Mouse (Mus musculus) cerebellum, adult 11-12 months (tissue): ENCODE measurements around the gene Tprg.

Experiments
- DNase-seq: peaks from one replicate; pipeline ENCODE4 v3.0.0; 2022

Gene Tprg

GRCm38 (mm10) chr16:25426261-25426660 is 139.6 kb downstream of the Tprg start:
- no peak for DNase-seq

GRCm38 (mm10) chr16:25440039-25440438 is 153.4 kb downstream of the Tprg start:
- DNase-seq: no peak

- DNase-seq: no peak
Observed at GRCm38 (mm10) chr16:25445580-25445979, 159.0 kb downstream of the Tprg start.

GRCm38 (mm10) chr16:25451511-25451910 is 164.9 kb downstream of the Tprg start:
- DNase-seq: no peak

DNA sequence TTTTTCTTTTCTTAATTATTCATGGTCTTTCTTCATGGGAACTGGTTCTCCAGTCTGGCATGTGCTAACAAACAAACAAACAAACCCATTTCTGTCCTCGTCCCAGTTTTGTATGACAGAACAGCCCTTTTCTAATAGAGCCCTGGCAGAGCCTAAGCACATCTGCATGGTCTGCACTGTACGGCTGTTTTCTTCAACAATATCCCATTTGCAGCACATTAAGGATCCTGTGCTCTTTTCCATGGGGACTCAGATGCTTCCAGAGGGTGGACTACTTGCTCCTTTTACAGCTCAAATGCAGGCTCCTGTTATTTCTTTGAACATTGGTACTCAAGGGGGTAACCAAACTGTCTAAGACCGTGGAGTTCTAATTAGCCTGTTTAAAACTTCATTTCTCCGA is 178.1 kb downstream of the Tprg start:
- DNase-seq: no peak

DNA sequence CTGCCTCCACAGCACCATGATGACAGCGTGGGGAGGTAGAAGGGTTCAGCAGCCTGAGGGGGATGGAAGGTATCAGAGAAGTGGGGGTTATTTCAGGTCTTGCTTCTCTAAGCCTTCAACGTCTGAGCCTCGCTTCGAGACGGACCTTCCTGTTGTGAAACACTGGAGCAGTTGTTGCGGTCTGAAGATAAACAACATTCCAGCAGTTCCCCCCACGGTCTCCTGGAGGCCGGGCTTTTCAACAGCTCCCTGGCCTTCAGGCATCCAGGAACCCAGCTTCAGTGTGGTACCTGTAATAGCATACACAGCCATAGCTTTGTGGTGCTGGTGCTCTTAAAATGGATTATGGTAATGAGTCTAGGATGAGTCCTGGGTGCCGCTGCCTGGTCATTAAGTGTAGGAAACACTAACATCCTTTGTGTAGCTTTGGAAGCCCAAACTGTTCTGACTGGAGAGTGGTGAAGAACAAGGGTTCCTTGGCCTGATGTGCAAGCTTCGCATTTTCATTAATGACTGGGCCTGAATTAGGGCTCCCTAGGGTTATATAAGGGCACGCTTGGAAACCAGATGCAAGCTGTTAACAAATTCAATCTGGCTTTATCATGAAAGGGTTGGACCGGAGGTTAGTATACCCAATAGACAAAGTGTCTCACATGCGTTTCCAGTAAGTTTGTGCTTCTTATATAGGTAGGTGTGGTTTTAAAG is 179.0 kb downstream of the Tprg start:
- peak; percentile 14 for DNase-seq

- no peak for DNase-seq
Observed at GRCm38 (mm10) chr16:25468040-25468439, 181.4 kb downstream of the Tprg start.

- DNase-seq: no peak
Observed at GRCm38 (mm10) chr16:25468662-25469061, 182.0 kb downstream of the Tprg start.
